In genomic region chr4:103390499-103390898, GRCm38 (mm10) we compare ENCODE assay signal across 26 mouse cellular contexts.
"Had no signal": no experiment of that assay in that cellular context is flagged by ENCODE, and none has a peak within 500 bp of the region (broad histone marks: within the 10 kb centered on the region; RNA-seq: fewer than 3 reads in every experiment).

No protein-coding gene starts in this region.

- H3K27ac ChIP-seq: gastrocnemius, adult 2 months; heart, adult 2 months; heart, embryonic 13.5 days; heart, embryonic 15.5 days; hindbrain, embryonic 10.5 days; hindbrain, embryonic 12.5 days; hindbrain, embryonic 14.5 days; intestine, embryonic 15.5 days; layer of hippocampus, adult 2 months; left cerebral cortex, adult 2 months; limb, embryonic 10.5 days; limb, embryonic 12.5 days; liver, embryonic 13.5 days; liver, embryonic 15.5 days had no signal

- DNase-seq: gastrocnemius, adult 2 months; gastrocnemius, postnatal 10 days; gastrocnemius, postnatal 25 days; heart, adult 2 months; heart, postnatal 4 days; kidney, adult 2 months; kidney, postnatal 10 days; liver; liver, embryonic 13.5 days; liver, postnatal 0 days had no signal

- H3K27me3 ChIP-seq: heart, embryonic 13.5 days; heart, embryonic 15.5 days; hindbrain, embryonic 12.5 days; intestine, embryonic 15.5 days; limb, embryonic 12.5 days; liver, embryonic 13.5 days; liver, embryonic 15.5 days had no signal

- H3K4me1 ChIP-seq: heart, embryonic 13.5 days; heart, embryonic 15.5 days; intestine, embryonic 15.5 days; limb, embryonic 12.5 days; liver, embryonic 13.5 days; liver, embryonic 15.5 days had no signal

- H3K4me2 ChIP-seq: heart, embryonic 11.5 days; heart, embryonic 13.5 days; heart, embryonic 15.5 days; hindbrain, embryonic 12.5 days; hindbrain, embryonic 14.5 days; intestine, embryonic 15.5 days; limb, embryonic 12.5 days; liver, embryonic 11.5 days; liver, embryonic 13.5 days; liver, embryonic 15.5 days had no signal

- H3K9me3 ChIP-seq: heart, embryonic 13.5 days; heart, embryonic 15.5 days; hindbrain, embryonic 10.5 days; hindbrain, embryonic 12.5 days; intestine, embryonic 15.5 days; limb, embryonic 10.5 days; limb, embryonic 12.5 days; liver, embryonic 13.5 days; liver, embryonic 15.5 days had no signal

- H3K9ac ChIP-seq: heart, embryonic 13.5 days; heart, embryonic 15.5 days; hindbrain, embryonic 12.5 days; hindbrain, embryonic 14.5 days; intestine, embryonic 15.5 days; limb, embryonic 12.5 days; liver, embryonic 13.5 days; liver, embryonic 15.5 days; liver, postnatal 0 days had no signal

- H3K36me3 ChIP-seq: heart, embryonic 13.5 days; heart, embryonic 15.5 days; hindbrain, embryonic 10.5 days; hindbrain, embryonic 12.5 days; intestine, embryonic 15.5 days; limb, embryonic 10.5 days; limb, embryonic 12.5 days; liver, embryonic 13.5 days; liver, embryonic 15.5 days had no signal

- H3K4me3 ChIP-seq: gastrocnemius, adult 2 months; heart, adult 2 months; heart, embryonic 13.5 days; heart, embryonic 15.5 days; hindbrain, embryonic 10.5 days; hindbrain, embryonic 12.5 days; intestine, embryonic 15.5 days; layer of hippocampus, adult 2 months; left cerebral cortex, adult 2 months; limb, embryonic 10.5 days; limb, embryonic 12.5 days; liver, embryonic 13.5 days; liver, embryonic 15.5 days had no signal

- ATAC-seq: hindbrain, embryonic 16.5 days; inflammation-experienced regulatory T-cells, adult 6 months; intestine, embryonic 15.5 days; intestine, postnatal 0 days; liver, postnatal 0 days had no signal
